Mouse (Mus musculus): ENCODE measurements at regions not wholly inside any gene's neighbourhood (a gene's known extent, or its start where the extent isn't known, plus 50 kb on each side); places are given as distances from the start of the nearest gene placed in this dataset.

- TF ChIP-seq CTCF (IDR thresholded peaks at IDR 0.05; ENCODE audit: extremely low read depth, insufficient read depth, insufficient read length, insufficient replicate concordance), result no peak
- TF ChIP-seq POLR2A (IDR thresholded peaks at IDR 0.05; ENCODE audit: low read depth, low read length), result no peak
Measured at GRCm38 (mm10) chr12:117344266-117345087, 171.8 kb upstream of the Rapgef5 start.
